26 mouse cellular contexts compared by ENCODE assay signal in genomic region chr2:104768697-104769096, GRCm38 (mm10). TPM values are rescaled to one million over a fixed set of nuclear protein-coding genes. Genes with fewer than 3 reads are reported as not detected.
"Had no signal": no experiment of that assay in that cellular context is flagged by ENCODE, and none has a peak within 500 bp of the region (broad histone marks: within the 10 kb centered on the region; RNA-seq: fewer than 3 reads in every experiment).

No protein-coding gene starts in this region.

- H3K9ac ChIP-seq: kidney, embryonic 15.5 days had no signal

- DNase-seq: kidney, adult 11 months; kidney, adult 8-10 months; kidney, postnatal 14 days; kidney, postnatal 4 days; layer of hippocampus, adult 9-11 months; lung, adult 2 months; lung, postnatal 14 days; lung, postnatal 4 days; midbrain, embryonic 14.5 days; thymus, postnatal 25 days had no signal

- H3K27me3 ChIP-seq: kidney, embryonic 15.5 days had no signal

- H3K4me2 ChIP-seq: kidney, embryonic 15.5 days; midbrain, embryonic 11.5 days had no signal

- ATAC-seq: inflammation-experienced regulatory T-cells, adult 6 months had no signal

- H3K4me3 ChIP-seq: kidney, embryonic 15.5 days; layer of hippocampus, adult 2 months had no signal

- H3K9me3 ChIP-seq: kidney, embryonic 15.5 days had no signal

- H3K4me1 ChIP-seq: kidney, embryonic 15.5 days had no signal

- H3K27ac ChIP-seq: kidney, embryonic 15.5 days; layer of hippocampus, adult 2 months had no signal

RNA-seq across cellular contexts. Expression of gene Depdc7, which starts 26.0 kb away (rescaled TPM):
- total RNA-seq: megakaryocyte-erythroid progenitor cell, adult 5-6 weeks had no signal
- polyA plus RNA-seq: inflammation-experienced regulatory T-cells, adult 6 months had no signal

RNA-seq across cellular contexts. Expression of gene Pin1rt1, which starts 52.5 kb away (rescaled TPM):
- total RNA-seq: layer of hippocampus, adult 2 months; layer of hippocampus, postnatal 25 days; left cerebral cortex, adult 18-20 months; left cerebral cortex, postnatal 25 days; megakaryocyte progenitor cell, adult 5-6 weeks; megakaryocyte-erythroid progenitor cell, adult 5-6 weeks; midbrain, postnatal 0 days had no signal
- polyA plus RNA-seq: inflammation-experienced regulatory T-cells, adult 6 months; kidney, embryonic 15.5 days; limb, embryonic 11.5 days; lung, adult 2 months; midbrain, embryonic 11.5 days; midbrain, embryonic 14.5 days; midbrain, postnatal 0 days; neural tube, embryonic 11.5 days; small intestine, adult 2 months; spleen, adult 2 months; stomach, embryonic 14.5 days; thymus, postnatal 0 days had no signal
